ENCODE assay signal across 26 mouse cellular contexts in the genomic region with DNA sequence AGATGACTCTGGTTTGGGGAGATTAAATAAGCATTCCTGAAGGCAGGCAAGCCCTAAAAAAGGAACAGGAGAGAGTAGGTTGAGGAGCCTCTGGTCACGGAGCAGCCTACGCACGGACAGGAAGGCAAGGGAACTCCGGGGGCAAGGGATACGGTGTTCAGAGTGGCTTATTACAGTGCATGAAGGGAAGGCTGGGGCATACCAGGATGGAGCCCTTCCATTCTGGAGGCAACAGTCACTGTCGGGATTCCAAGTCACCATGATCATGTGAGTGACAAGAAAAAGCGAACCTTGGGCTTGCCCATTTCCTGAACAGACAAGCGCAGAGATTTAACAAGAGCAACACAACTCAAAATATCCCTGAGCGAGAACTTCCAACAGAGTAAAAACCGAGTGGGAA.
DNase-seq lines count a peak whose midpoint lies in the region; TF ChIP-seq lines count a peak whose summit lies in the region.
"Had no signal": no experiment of that assay in that cellular context is flagged by ENCODE, and none has a peak within 500 bp of the region (broad histone marks: within the 10 kb centered on the region; RNA-seq: fewer than 3 reads in every experiment).

No protein-coding gene starts in this region.

- TF ChIP-seq POLR2A in cortical plate, adult 2 months (IDR thresholded peaks at IDR 0.05; ENCODE audit: extremely low read depth, insufficient read depth, low read length) = no peak

- peaks cover 17% of the 10 kb centered on the region for H3K4me1 ChIP-seq in cortical plate, adult 2 months (ENCODE audit: control insufficient read depth, insufficient read depth, low read length)
- H3K4me1 ChIP-seq: forebrain, embryonic 15.5 days; hindbrain, embryonic 12.5 days; hindbrain, embryonic 15.5 days had no signal

- DNase-seq in heart, adult 11 months = peak; percentile 51
- no peak for DNase-seq in heart, postnatal 25 days (ENCODE audit: low spot score)
- no peak for DNase-seq in left cerebral cortex, adult 2 months (ENCODE audit: extremely low spot score in 1 of 2, low spot score in 2 of 2)
- DNase-seq in left cerebral cortex, postnatal 4 days = no peak
- no peak for DNase-seq in thymus, postnatal 25 days
- DNase-seq: adrenal gland, postnatal 10 days; adrenal gland, postnatal 36 days; B cell, adult 2 months; cerebellum, adult 11 months; cerebellum, adult 2 months; cerebellum, adult 9-11 months; cerebellum, postnatal 25 days; gastrocnemius, adult 2 months; gastrocnemius, postnatal 25 days; heart, adult 2 months; heart, postnatal 14 days had no signal

- no peak for TF ChIP-seq CTCF in left cerebral cortex, adult 2 months (IDR thresholded peaks at IDR 0.05)
- TF ChIP-seq CTCF in cortical plate, adult 2 months (IDR thresholded peaks at IDR 0.05; ENCODE audit: extremely low read depth, insufficient read depth, low read length) = no peak

- intact Hi-C loops in heart, postnatal 25 days (cut with DNase I) = no loop called here
- intact Hi-C loops in left cerebral cortex, adult 2 months (cut with DNase I) = loop anchor here (5.0 kb wide), 1 partner anchor 40 kb away; no protein-coding TSS in a partner anchor
- intact Hi-C loops in left cerebral cortex, postnatal 4 days (cut with DNase I) = no loop called here

- peak overlapping the region; percentile 75 for H3K27ac ChIP-seq in left cerebral cortex, adult 2 months
- H3K27ac ChIP-seq in cortical plate, adult 2 months (ENCODE audit: insufficient read depth, low read length) = peak overlapping the region; percentile 76
- H3K27ac ChIP-seq: embryonic facial prominence, embryonic 10.5 days; embryonic facial prominence, embryonic 13.5 days; forebrain, embryonic 12.5 days; forebrain, embryonic 15.5 days; gastrocnemius, adult 2 months; heart, adult 2 months; heart, embryonic 10.5 days; heart, embryonic 13.5 days; hindbrain, embryonic 12.5 days; hindbrain, embryonic 15.5 days had no signal

- H3K4me3 ChIP-seq in left cerebral cortex, adult 2 months = no peak overlapping the region
- no peak overlapping the region for H3K4me3 ChIP-seq in cortical plate, adult 2 months (ENCODE audit: insufficient read depth, low read length)
- H3K4me3 ChIP-seq: embryonic facial prominence, embryonic 10.5 days; embryonic facial prominence, embryonic 13.5 days; erythroblast, embryonic 14.5 days; forebrain, embryonic 12.5 days; forebrain, embryonic 15.5 days; gastrocnemius, adult 2 months; heart, adult 2 months; heart, embryonic 10.5 days; heart, embryonic 13.5 days; hindbrain, embryonic 12.5 days; hindbrain, embryonic 15.5 days had no signal
